Mouse (Mus musculus): ENCODE results near the gene Cfap43. TPM values are rescaled to one million over a fixed set of nuclear protein-coding genes. Genes with fewer than 3 reads are reported as not detected.

Cfap43 gene
- polyA plus RNA-seq, 1 experiment: 0.94 TPM

GRCm38 (mm10) chr19:47716144-47716543 lies 202.9 kb downstream of the Cfap43 start:
- Histone ChIP-seq H3K4me3 (ENCODE audit: insufficient read depth, low read length) (no peak overlapping the region), H3K27ac (ENCODE audit: insufficient read depth, low read length) (no peak overlapping the region), H3K4me1 (ENCODE audit: control insufficient read depth, insufficient read depth, low read length) (no peaks in the 10 kb centered on the region)
- TF ChIP-seq POLR2A (IDR thresholded peaks at IDR 0.05; ENCODE audit: extremely low read depth, insufficient read depth, low read length) (no peak), CTCF (IDR thresholded peaks at IDR 0.05; ENCODE audit: extremely low read depth, insufficient read depth, low read length) (0 out of 2 replicates have a peak, but pooled peaks have one; percentile 5)

DNA sequence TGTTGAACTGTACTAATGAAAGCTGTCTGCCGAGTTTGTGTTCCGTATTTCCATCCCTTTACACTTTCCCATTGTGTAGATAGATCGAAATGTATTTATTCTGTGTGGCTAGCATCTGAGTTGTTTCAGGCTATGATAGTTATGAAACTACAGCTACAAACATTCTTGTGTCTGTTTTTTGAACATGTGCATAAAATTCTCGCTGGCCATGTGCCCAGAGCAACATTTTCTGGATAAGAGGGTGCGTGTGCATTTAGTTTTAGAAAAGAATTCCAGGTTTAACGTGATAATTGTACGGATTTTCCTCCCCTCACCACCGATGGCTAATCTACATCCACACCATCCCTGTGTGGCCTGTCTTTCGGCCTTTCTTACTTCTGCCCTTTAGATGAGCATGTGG lies 205.6 kb downstream of the Cfap43 start:
- Histone ChIP-seq H3K4me1 (ENCODE audit: control insufficient read depth, insufficient read depth, low read length) (no peaks in the 10 kb centered on the region), H3K4me3 (ENCODE audit: insufficient read depth, low read length) (no peak overlapping the region), H3K27ac (ENCODE audit: insufficient read depth, low read length) (no peak overlapping the region)
- TF ChIP-seq POLR2A (IDR thresholded peaks at IDR 0.05; ENCODE audit: extremely low read depth, insufficient read depth, low read length) (no peak), CTCF (IDR thresholded peaks at IDR 0.05; ENCODE audit: extremely low read depth, insufficient read depth, low read length) (no peak)

DNA sequence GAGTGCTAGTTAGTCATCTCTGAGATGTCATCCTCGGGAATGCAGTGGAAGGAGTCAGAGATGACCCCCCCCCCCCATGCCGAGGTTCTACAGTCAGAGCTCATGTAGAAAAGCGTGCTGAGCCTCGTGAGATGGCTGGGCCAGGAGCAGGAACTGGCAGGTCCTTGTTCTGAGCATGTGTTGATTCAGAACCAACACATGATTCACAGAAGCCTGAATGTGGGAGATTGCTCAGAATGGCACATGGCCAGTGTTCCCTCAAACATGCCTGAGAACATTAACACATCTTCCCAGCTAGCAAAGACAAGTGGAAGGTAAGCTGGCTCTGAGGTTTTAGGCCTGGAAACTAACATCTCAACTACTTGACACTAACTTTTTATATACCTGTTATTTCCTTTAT lies 208.7 kb downstream of the Cfap43 start:
- H3K4me1 ChIP-seq (ENCODE audit: control insufficient read depth, insufficient read depth, low read length): no peaks in the 10 kb centered on the region
- H3K4me3 ChIP-seq (ENCODE audit: insufficient read depth, low read length): no peak overlapping the region
- TF ChIP-seq POLR2A (IDR thresholded peaks at IDR 0.05; ENCODE audit: extremely low read depth, insufficient read depth, low read length) (no peak), CTCF (IDR thresholded peaks at IDR 0.05; ENCODE audit: extremely low read depth, insufficient read depth, low read length) (no peak)
- no peak overlapping the region for H3K27ac ChIP-seq (ENCODE audit: insufficient read depth, low read length)

DNA sequence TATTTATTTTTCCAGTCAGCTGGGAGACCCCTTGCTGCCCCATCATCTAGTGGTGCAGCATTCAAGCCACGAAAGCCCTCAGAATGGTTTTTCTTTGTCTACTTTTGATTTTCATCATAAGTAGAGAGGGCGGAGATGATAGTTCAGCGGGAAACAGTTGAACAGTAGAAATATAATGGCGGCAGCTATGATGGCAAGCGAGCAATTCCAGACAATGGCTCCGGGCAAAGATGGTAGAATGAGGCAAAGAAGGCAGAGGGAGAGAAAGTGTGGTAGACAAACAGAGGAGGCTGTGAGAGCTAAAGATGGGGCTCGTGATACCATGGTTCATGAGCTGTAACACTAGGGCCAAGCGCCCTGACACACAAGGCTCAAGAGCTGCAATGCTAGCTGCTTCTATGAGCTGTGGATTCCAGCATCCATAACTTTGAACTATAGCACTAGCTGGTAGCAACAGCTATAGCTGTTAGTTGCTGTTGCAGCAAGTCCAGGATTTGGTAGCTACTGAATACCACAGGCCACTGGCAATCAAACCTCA lies 213.2 kb downstream of the Cfap43 start:
- no peak overlapping the region for H3K27ac ChIP-seq (ENCODE audit: insufficient read depth, low read length)
- TF ChIP-seq CTCF (IDR thresholded peaks at IDR 0.05; ENCODE audit: extremely low read depth, insufficient read depth, low read length) (no peak), POLR2A (IDR thresholded peaks at IDR 0.05; ENCODE audit: extremely low read depth, insufficient read depth, low read length) (no peak)
- H3K4me1 ChIP-seq (ENCODE audit: control insufficient read depth, insufficient read depth, low read length): no peaks in the 10 kb centered on the region
- no peak overlapping the region for H3K4me3 ChIP-seq (ENCODE audit: insufficient read depth, low read length)

- no peak overlapping the region for H3K4me3 ChIP-seq (ENCODE audit: insufficient read depth, low read length)
- no peaks in the 10 kb centered on the region for H3K4me1 ChIP-seq (ENCODE audit: control insufficient read depth, insufficient read depth, low read length)
- no peak overlapping the region for H3K27ac ChIP-seq (ENCODE audit: insufficient read depth, low read length)
- TF ChIP-seq CTCF (IDR thresholded peaks at IDR 0.05; ENCODE audit: extremely low read depth, insufficient read depth, low read length) (no peak), POLR2A (IDR thresholded peaks at IDR 0.05; ENCODE audit: extremely low read depth, insufficient read depth, low read length) (no peak)
Observed at GRCm38 (mm10) chr19:47705080-47705771, 213.9 kb downstream of the Cfap43 start.

DNA sequence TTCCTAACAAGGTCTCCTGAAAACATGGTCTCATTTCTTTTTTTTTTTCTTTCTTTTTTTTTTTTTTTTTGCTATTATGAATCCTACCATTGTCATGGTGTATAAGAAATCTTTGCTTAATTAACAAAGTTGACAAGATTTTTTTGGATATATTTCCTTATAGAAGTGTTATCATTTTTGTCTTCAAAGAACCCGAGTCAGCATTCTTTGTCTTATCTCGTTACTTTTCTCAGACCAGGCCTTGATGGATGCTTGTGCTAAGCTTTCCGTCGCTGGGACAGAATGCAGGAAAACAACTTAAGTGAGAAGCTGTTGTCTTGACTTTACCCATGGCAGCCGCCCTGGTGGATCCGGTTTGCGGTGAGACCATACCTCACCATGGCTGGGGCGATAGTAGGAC lies 218.6 kb downstream of the Cfap43 start:
- Histone ChIP-seq H3K27ac (ENCODE audit: insufficient read depth, low read length) (no peak overlapping the region), H3K4me3 (ENCODE audit: insufficient read depth, low read length) (no peak overlapping the region), H3K4me1 (ENCODE audit: control insufficient read depth, insufficient read depth, low read length) (no peaks in the 10 kb centered on the region)
- TF ChIP-seq POLR2A (IDR thresholded peaks at IDR 0.05; ENCODE audit: extremely low read depth, insufficient read depth, low read length) (no peak), CTCF (IDR thresholded peaks at IDR 0.05; ENCODE audit: extremely low read depth, insufficient read depth, low read length) (no peak)

- no peak overlapping the region for H3K27ac ChIP-seq (ENCODE audit: insufficient read depth, low read length)
- TF ChIP-seq CTCF (IDR thresholded peaks at IDR 0.05; ENCODE audit: extremely low read depth, insufficient read depth, low read length): no peak
- no peak for TF ChIP-seq POLR2A (IDR thresholded peaks at IDR 0.05; ENCODE audit: extremely low read depth, insufficient read depth, low read length)
- H3K4me1 ChIP-seq (ENCODE audit: control insufficient read depth, insufficient read depth, low read length): no peaks in the 10 kb centered on the region
- H3K4me3 ChIP-seq (ENCODE audit: insufficient read depth, low read length): no peak overlapping the region
Observed at GRCm38 (mm10) chr19:47699743-47700142, 219.3 kb downstream of the Cfap43 start.

- Histone ChIP-seq H3K4me1 (ENCODE audit: control insufficient read depth, insufficient read depth, low read length) (no peaks in the 10 kb centered on the region), H3K27ac (ENCODE audit: insufficient read depth, low read length) (no peak overlapping the region), H3K4me3 (ENCODE audit: insufficient read depth, low read length) (no peak overlapping the region)
- TF ChIP-seq POLR2A (IDR thresholded peaks at IDR 0.05; ENCODE audit: extremely low read depth, insufficient read depth, low read length) (no peak), CTCF (IDR thresholded peaks at IDR 0.05; ENCODE audit: extremely low read depth, insufficient read depth, low read length) (no peak)
Observed at GRCm38 (mm10) chr19:47698266-47698665, 220.8 kb downstream of the Cfap43 start.

DNA sequence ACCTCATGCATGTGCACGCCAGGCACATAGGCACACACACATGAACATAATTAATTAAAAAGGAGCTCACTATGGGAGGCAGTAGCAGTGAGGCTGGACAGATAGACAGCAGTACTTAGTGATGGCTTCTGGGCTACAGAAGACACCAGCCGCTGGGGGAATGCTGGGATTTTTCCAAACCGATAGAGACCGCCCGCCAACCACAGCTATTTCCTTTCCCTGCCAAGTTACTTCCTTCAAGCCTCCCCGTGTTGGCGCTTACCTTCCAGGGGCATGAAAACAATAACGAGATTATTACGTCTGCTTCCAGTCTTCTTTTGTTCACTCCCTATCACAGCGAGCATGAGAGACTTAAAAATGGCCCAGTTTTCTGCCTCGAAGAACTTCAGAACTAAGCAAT lies 222.0 kb downstream of the Cfap43 start:
- Histone ChIP-seq H3K4me3 (ENCODE audit: insufficient read depth, low read length) (no peak overlapping the region), H3K4me1 (ENCODE audit: control insufficient read depth, insufficient read depth, low read length) (no peaks in the 10 kb centered on the region), H3K27ac (ENCODE audit: insufficient read depth, low read length) (no peak overlapping the region)
- TF ChIP-seq CTCF (IDR thresholded peaks at IDR 0.05; ENCODE audit: extremely low read depth, insufficient read depth, low read length) (no peak), POLR2A (IDR thresholded peaks at IDR 0.05; ENCODE audit: extremely low read depth, insufficient read depth, low read length) (no peak)

DNA sequence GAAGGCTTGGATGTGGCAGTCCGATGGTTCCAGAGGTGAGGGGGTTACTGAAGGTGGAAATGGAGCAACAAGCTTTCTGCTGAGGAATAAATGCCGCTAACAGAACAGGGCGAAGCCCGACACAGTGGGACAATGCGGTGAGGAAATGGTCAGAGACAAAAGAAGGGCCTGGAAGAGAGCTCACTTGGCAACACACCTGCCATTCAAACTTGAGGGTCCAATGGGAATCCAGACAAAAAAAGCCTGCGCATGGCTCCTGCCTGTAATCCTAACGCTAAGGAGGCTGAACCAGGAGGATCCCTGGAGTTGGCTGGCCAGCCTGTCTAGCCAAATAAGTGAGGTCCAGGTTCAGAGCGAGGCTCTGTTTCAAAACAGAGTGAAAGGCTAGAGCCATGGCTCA lies 222.7 kb downstream of the Cfap43 start:
- no peak for TF ChIP-seq CTCF (IDR thresholded peaks at IDR 0.05; ENCODE audit: extremely low read depth, insufficient read depth, low read length)
- no peak for TF ChIP-seq POLR2A (IDR thresholded peaks at IDR 0.05; ENCODE audit: extremely low read depth, insufficient read depth, low read length)
- no peak overlapping the region for H3K4me3 ChIP-seq (ENCODE audit: insufficient read depth, low read length)

More for the DNA sequence above, 222.7 kb downstream of the Cfap43 start:
- Histone ChIP-seq H3K27ac (ENCODE audit: insufficient read depth, low read length) (no peak overlapping the region), H3K4me1 (ENCODE audit: control insufficient read depth, insufficient read depth, low read length) (no peaks in the 10 kb centered on the region)

Measured in cortical plate, adult 2 months (tissue).